Mouse (Mus musculus): ENCODE data around the gene Rack1. TPM values are rescaled to one million over a fixed set of nuclear protein-coding genes. Genes with fewer than 3 reads are reported as not detected.
A peak's percentile ranks its signal among the peaks of the same experiment; 100 is the strongest.
"Not testable (repeated sequence)": the region's sequence is repeated elsewhere in the genome, so short reads cannot be mapped to it uniquely, and the experiment has no call there.

The Rack1 gene
- polyA plus RNA-seq, 1 experiment from 2014 or later, result 994 TPM

GRCm38 (mm10) chr11:48845244-48845815, 45.2 kb downstream of the Rack1 start:
- Histone ChIP-seq H3K4me3 (ENCODE audit: low read length) (no peak overlapping the region), H3K4me2 (replicated peaks; ENCODE audit: low read depth, low read length) (no peak overlapping the region), H3K27me3 (ENCODE audit: control insufficient read depth, insufficient read depth, low read length) (no peaks in the 10 kb centered on the region), H3K9me3 (ENCODE audit: control insufficient read depth, low read length) (no peaks in the 10 kb centered on the region), H3K36me3 (ENCODE audit: control insufficient read depth, insufficient read depth, low read length) (no peaks in the 10 kb centered on the region), H3K4me1 (ENCODE audit: control insufficient read depth, insufficient read depth, low read length) (no peaks in the 10 kb centered on the region), H3K9ac (ENCODE audit: low read depth, low read length) (no peak overlapping the region), H3K27ac (ENCODE audit: low read depth, low read length) (no peak overlapping the region)
- 26% methylated on average over 13 of the region's 13 CpGs for WGBS
- ATAC-seq (ENCODE audit: low FRiP score, low TSS enrichment), result no peak

- not testable (repeated sequence) for H3K9me3 ChIP-seq (ENCODE audit: control insufficient read depth, low read length); H3K4me1 ChIP-seq (ENCODE audit: control insufficient read depth, insufficient read depth, low read length); H3K4me3 ChIP-seq (ENCODE audit: low read length); H3K36me3 ChIP-seq (ENCODE audit: control insufficient read depth, insufficient read depth, low read length); H3K9ac ChIP-seq (ENCODE audit: low read depth, low read length); H3K27me3 ChIP-seq (ENCODE audit: control insufficient read depth, insufficient read depth, low read length); H3K27ac ChIP-seq (ENCODE audit: low read depth, low read length); ATAC-seq (ENCODE audit: low FRiP score, low TSS enrichment); H3K4me2 ChIP-seq (replicated peaks; ENCODE audit: low read depth, low read length)
- 69% methylated on average over 2 of the region's 2 CpGs for WGBS
Observed at GRCm38 (mm10) chr11:48846362-48846761, 46.2 kb downstream of the Rack1 start.

- H3K4me3 ChIP-seq (ENCODE audit: low read length), result no peak overlapping the region
- 69% methylated on average over 5 of the region's 5 CpGs for WGBS
- no peak overlapping the region for H3K27ac ChIP-seq (ENCODE audit: low read depth, low read length)
- H3K9me3 ChIP-seq (ENCODE audit: control insufficient read depth, low read length), result peaks cover 6% of the 10 kb centered on the region; the same call in 1 of the 2 replicates
- no peak overlapping the region for H3K4me2 ChIP-seq (replicated peaks; ENCODE audit: low read depth, low read length)
- no peaks in the 10 kb centered on the region for H3K27me3 ChIP-seq (ENCODE audit: control insufficient read depth, insufficient read depth, low read length)
- no peaks in the 10 kb centered on the region for H3K4me1 ChIP-seq (ENCODE audit: control insufficient read depth, insufficient read depth, low read length)
- no peak for ATAC-seq (ENCODE audit: low FRiP score, low TSS enrichment)
- no peak overlapping the region for H3K9ac ChIP-seq (ENCODE audit: low read depth, low read length)
- no peaks in the 10 kb centered on the region for H3K36me3 ChIP-seq (ENCODE audit: control insufficient read depth, insufficient read depth, low read length)
Observed at GRCm38 (mm10) chr11:48846881-48847280, 46.7 kb downstream of the Rack1 start.

GRCm38 (mm10) chr11:48850240-48850639, 50.1 kb downstream of the Rack1 start:
- Histone ChIP-seq H3K27me3 (ENCODE audit: control insufficient read depth, insufficient read depth, low read length) (no peaks in the 10 kb centered on the region), H3K9ac (ENCODE audit: low read depth, low read length) (no peak overlapping the region), H3K4me1 (ENCODE audit: control insufficient read depth, insufficient read depth, low read length) (0 out of 2 replicates have a peak, but pooled peaks cover 7% of the 10 kb centered on the region), H3K4me2 (replicated peaks; ENCODE audit: low read depth, low read length) (no peak overlapping the region), H3K9me3 (ENCODE audit: control insufficient read depth, low read length) (peaks cover 6% of the 10 kb centered on the region; the same call in 1 of the 2 replicates), H3K36me3 (ENCODE audit: control insufficient read depth, insufficient read depth, low read length) (no peaks in the 10 kb centered on the region), H3K27ac (ENCODE audit: low read depth, low read length) (no peak overlapping the region), H3K4me3 (ENCODE audit: low read length) (no peak overlapping the region)
- WGBS, result 38% methylated on average over 2 of the region's 2 CpGs
- ATAC-seq (ENCODE audit: low FRiP score, low TSS enrichment), result no peak

- H3K27ac ChIP-seq (ENCODE audit: low read depth, low read length), result no peak overlapping the region
- H3K36me3 ChIP-seq (ENCODE audit: control insufficient read depth, insufficient read depth, low read length), result no peaks in the 10 kb centered on the region
- peaks cover 6% of the 10 kb centered on the region; the same call in 1 of the 2 replicates for H3K9me3 ChIP-seq (ENCODE audit: control insufficient read depth, low read length)
- no peak overlapping the region for H3K9ac ChIP-seq (ENCODE audit: low read depth, low read length)
- H3K4me1 ChIP-seq (ENCODE audit: control insufficient read depth, insufficient read depth, low read length), result 0 out of 2 replicates have a peak, but pooled peaks cover 7% of the 10 kb centered on the region
- no peak overlapping the region for H3K4me2 ChIP-seq (replicated peaks; ENCODE audit: low read depth, low read length)
- ATAC-seq (ENCODE audit: low FRiP score, low TSS enrichment), result no peak
- H3K4me3 ChIP-seq (ENCODE audit: low read length), result no peak overlapping the region
- WGBS, result 77% methylated on average over 4 of the region's 4 CpGs
- no peaks in the 10 kb centered on the region for H3K27me3 ChIP-seq (ENCODE audit: control insufficient read depth, insufficient read depth, low read length)
Observed at GRCm38 (mm10) chr11:48851270-48851995, 51.3 kb downstream of the Rack1 start.

GRCm38 (mm10) chr11:48852190-48852589, 52.1 kb downstream of the Rack1 start:
- no peak overlapping the region for H3K4me3 ChIP-seq (ENCODE audit: low read length)
- H3K4me2 ChIP-seq (replicated peaks; ENCODE audit: low read depth, low read length), result no peak overlapping the region
- 72% methylated on average over 4 of the region's 4 CpGs for WGBS

GRCm38 (mm10) chr11:48852624-48853473, 52.7 kb downstream of the Rack1 start:
- ATAC-seq (ENCODE audit: low FRiP score, low TSS enrichment), result no peak
- H3K4me1 ChIP-seq (ENCODE audit: control insufficient read depth, insufficient read depth, low read length), result 0 out of 2 replicates have a peak, but pooled peaks cover 7% of the 10 kb centered on the region
- peak overlapping the region; percentile 44 for H3K9ac ChIP-seq (ENCODE audit: low read depth, low read length)
- peak overlapping the region; percentile 76 for H3K4me2 ChIP-seq (replicated peaks; ENCODE audit: low read depth, low read length)
- H3K27ac ChIP-seq (ENCODE audit: low read depth, low read length), result no peak overlapping the region
- peak overlapping the region; percentile 56 for H3K4me3 ChIP-seq (ENCODE audit: low read length)
- no peaks in the 10 kb centered on the region for H3K36me3 ChIP-seq (ENCODE audit: control insufficient read depth, insufficient read depth, low read length)
- peaks cover 6% of the 10 kb centered on the region; the same call in 1 of the 2 replicates for H3K9me3 ChIP-seq (ENCODE audit: control insufficient read depth, low read length)
- no peaks in the 10 kb centered on the region for H3K27me3 ChIP-seq (ENCODE audit: control insufficient read depth, insufficient read depth, low read length)
- WGBS, result 8% methylated on average over 23 of the region's 23 CpGs

More at GRCm38 (mm10) chr11:48852190-48852589, 52.1 kb downstream of the Rack1 start:
- H3K27me3 ChIP-seq (ENCODE audit: control insufficient read depth, insufficient read depth, low read length), result no peaks in the 10 kb centered on the region
- no peaks in the 10 kb centered on the region for H3K36me3 ChIP-seq (ENCODE audit: control insufficient read depth, insufficient read depth, low read length)
- no peak overlapping the region for H3K9ac ChIP-seq (ENCODE audit: low read depth, low read length)
- no peak overlapping the region for H3K27ac ChIP-seq (ENCODE audit: low read depth, low read length)
- peaks cover 6% of the 10 kb centered on the region; the same call in 1 of the 2 replicates for H3K9me3 ChIP-seq (ENCODE audit: control insufficient read depth, low read length)
- 0 out of 2 replicates have a peak, but pooled peaks cover 7% of the 10 kb centered on the region for H3K4me1 ChIP-seq (ENCODE audit: control insufficient read depth, insufficient read depth, low read length)
- no peak for ATAC-seq (ENCODE audit: low FRiP score, low TSS enrichment)

- under 1% methylated on average over 31 of the region's 31 CpGs for WGBS
- peak; percentile 53 for ATAC-seq (ENCODE audit: low FRiP score, low TSS enrichment)
- Histone ChIP-seq H3K27ac (ENCODE audit: low read depth, low read length) (no peak overlapping the region), H3K36me3 (ENCODE audit: control insufficient read depth, insufficient read depth, low read length) (no peaks in the 10 kb centered on the region), H3K27me3 (ENCODE audit: control insufficient read depth, insufficient read depth, low read length) (no peaks in the 10 kb centered on the region), H3K4me2 (replicated peaks; ENCODE audit: low read depth, low read length) (peak overlapping the region; percentile 76), H3K4me3 (ENCODE audit: low read length) (peak overlapping the region; percentile 56), H3K9me3 (ENCODE audit: control insufficient read depth, low read length) (peaks cover 6% of the 10 kb centered on the region; the same call in 1 of the 2 replicates), H3K9ac (ENCODE audit: low read depth, low read length) (peak overlapping the region; percentile 44), H3K4me1 (ENCODE audit: control insufficient read depth, insufficient read depth, low read length) (peaks cover 11% of the 10 kb centered on the region; the same call in 1 of the 2 replicates)
Observed at GRCm38 (mm10) chr11:48853474-48854180, 53.5 kb downstream of the Rack1 start.
